Mouse (Mus musculus) brain, embryonic 14.5 days (tissue): ENCODE results near the gene Olfr1224-ps1.
"Not testable (repeated sequence)": the region's sequence is repeated elsewhere in the genome, so short reads cannot be mapped to it uniquely, and the experiment has no call there.

ENCODE experiments used
- CTCF ChIP-seq: fragments of 200-500 bp; IDR thresholded peaks from 2 replicates; pipeline ENCODE4 v1.5.1; 2012; ENCODE audit warnings: inconsistent platforms, mild to moderate bottlenecking, moderate library complexity, borderline replicate concordance; ENCODE audit not compliant: insufficient read depth, insufficient read length; ENCODE audit errors: extremely low read depth
- POLR2A ChIP-seq: fragments of 200-500 bp; IDR thresholded peaks from 2 replicates; pipeline ENCODE4 v1.6.1; 2012; ENCODE audit warnings: mild to moderate bottlenecking, inconsistent platforms, borderline replicate concordance; ENCODE audit not compliant: poor library complexity, insufficient read depth, insufficient read length, severe bottlenecking; ENCODE audit errors: extremely low read depth

GRCm38 (mm10) chr2:89163991-89164390 is at the start of gene Olfr1224-ps1:
- TF ChIP-seq POLR2A, CTCF: not testable (repeated sequence)
